Mouse (Mus musculus): ENCODE results near the gene Hils1. TPM values are rescaled to one million over a fixed set of nuclear protein-coding genes. Genes with fewer than 3 reads are reported as not detected.
"Not testable (repeated sequence)": the region's sequence is repeated elsewhere in the genome, so short reads cannot be mapped to it uniquely, and the experiment has no call there.

The Hils1 gene
- total RNA-seq, 2 experiments from 2014 or later, result not detected

- DNase-seq (ENCODE audit: low spot score in 2 of 2), result no peak
These were observed 35.3 kb downstream of the Hils1 start for GRCm38 (mm10) chr11:95002705-95003104.

- DNase-seq (ENCODE audit: low spot score in 2 of 2), result no peak
These were observed 36.9 kb downstream of the Hils1 start for GRCm38 (mm10) chr11:95004136-95004936.

GRCm38 (mm10) chr11:95004937-95005198 lies 37.5 kb downstream of the Hils1 start:
- no peak for DNase-seq (ENCODE audit: low spot score in 2 of 2)

- no peak for DNase-seq (ENCODE audit: low spot score in 2 of 2)
These were observed 38.6 kb downstream of the Hils1 start for GRCm38 (mm10) chr11:95006038-95006437.

- peak; percentile 63 to 73 for DNase-seq (ENCODE audit: low spot score in 2 of 2)
These were observed 39.3 kb downstream of the Hils1 start for GRCm38 (mm10) chr11:95006525-95007219.

- DNase-seq (ENCODE audit: low spot score in 2 of 2), result no peak
These were observed 40.0 kb downstream of the Hils1 start for GRCm38 (mm10) chr11:95007418-95007817.

GRCm38 (mm10) chr11:95008661-95009628 lies 41.6 kb downstream of the Hils1 start:
- DNase-seq (ENCODE audit: low spot score in 2 of 2), result no peak

GRCm38 (mm10) chr11:95009629-95010014 lies 42.2 kb downstream of the Hils1 start, which contains the start of gene Samd14:
TSS of gene Samd14 (plus strand) at chr11:95009879.
- DNase-seq (ENCODE audit: low spot score in 2 of 2), result peak in 1 of 2 experiments; percentile 37

GRCm38 (mm10) chr11:95010141-95010739 lies 42.8 kb downstream of the Hils1 start:
- DNase-seq (ENCODE audit: low spot score in 2 of 2), result no peak

GRCm38 (mm10) chr11:95010841-95011403 lies 43.5 kb downstream of the Hils1 start:
- not testable (repeated sequence) for DNase-seq (ENCODE audit: low spot score in 2 of 2)

- DNase-seq (ENCODE audit: low spot score in 2 of 2), result no peak
These were observed 44.0 kb downstream of the Hils1 start for GRCm38 (mm10) chr11:95011416-95011815.

- no peak for DNase-seq (ENCODE audit: low spot score in 2 of 2)
These were observed 44.7 kb downstream of the Hils1 start for GRCm38 (mm10) chr11:95012075-95012474.

- no peak for DNase-seq (ENCODE audit: low spot score in 2 of 2)
These were observed 45.1 kb downstream of the Hils1 start for GRCm38 (mm10) chr11:95012487-95012886.

GRCm38 (mm10) chr11:95015484-95015883 lies 48.1 kb downstream of the Hils1 start:
- no peak for DNase-seq (ENCODE audit: low spot score in 2 of 2)

Other genes starting within 250 kb of the Hils1 start
- under 1 TPM; 0.67 to 0.87 TPM for gene Cdc34b, start 225.8 kb upstream of the Hils1 start, total RNA-seq (2021)
- gene Tmem92, start 184.9 kb upstream of the Hils1 start, total RNA-seq (2021), result not detected
- gene Col1a1, start 31.4 kb upstream of the Hils1 start, total RNA-seq (2021), result 1,000 to 10,000 TPM in 1 of 2 experiments, 100 to 1,000 TPM in 1; 890 to 1,096 TPM
- gene Sgca, start 8.7 kb downstream of the Hils1 start, total RNA-seq (2021), result 1 to 10 TPM; 2.8 to 3.9 TPM
- 100 to 1,000 TPM; 108 to 113 TPM for gene Ppp1r9b, start 23.4 kb downstream of the Hils1 start, total RNA-seq (2021)
- 10 to 100 TPM; 16.2 to 22.5 TPM for gene Samd14, start 42.3 kb downstream of the Hils1 start, total RNA-seq (2021)
- 10 to 100 TPM; 59.8 to 69.3 TPM for gene Pdk2, start 73.8 kb downstream of the Hils1 start, total RNA-seq (2021)
- gene Itga3, start 109.2 kb downstream of the Hils1 start, total RNA-seq (2021), result 10 to 100 TPM; 28.9 to 37.0 TPM
- under 1 TPM in 1 of 2 experiments, not detected in 1; 0.17 TPM for gene Dlx3, start 152.5 kb downstream of the Hils1 start, total RNA-seq (2021)
- gene Dlx4, start 178.7 kb downstream of the Hils1 start, total RNA-seq (2021), result under 1 TPM; 0.31 to 0.53 TPM